Mouse (Mus musculus) T-helper 2 cell (primary cell): ENCODE data around the gene Donson.
"Not testable (repeated sequence)": the region's sequence is repeated elsewhere in the genome, so short reads cannot be mapped to it uniquely, and the experiment has no call there.

ENCODE experiments used
- in situ Hi-C: fragments of 300-600 bp; cut with MboI, MseI; formaldehyde crosslinking; loops from one replicate; pipeline ENCODE4 v1.15.1; 2025; ENCODE audit warnings: high pct_unique_total_duplicates

The Donson gene

GRCm38 (mm10) chr16:91645420-91645819 lies 43.1 kb downstream of the Donson start:
- in situ Hi-C loops = not testable (repeated sequence)

- in situ Hi-C loops = no loop called here
Observed at GRCm38 (mm10) chr16:91644901-91645300, 43.7 kb downstream of the Donson start.

DNA sequence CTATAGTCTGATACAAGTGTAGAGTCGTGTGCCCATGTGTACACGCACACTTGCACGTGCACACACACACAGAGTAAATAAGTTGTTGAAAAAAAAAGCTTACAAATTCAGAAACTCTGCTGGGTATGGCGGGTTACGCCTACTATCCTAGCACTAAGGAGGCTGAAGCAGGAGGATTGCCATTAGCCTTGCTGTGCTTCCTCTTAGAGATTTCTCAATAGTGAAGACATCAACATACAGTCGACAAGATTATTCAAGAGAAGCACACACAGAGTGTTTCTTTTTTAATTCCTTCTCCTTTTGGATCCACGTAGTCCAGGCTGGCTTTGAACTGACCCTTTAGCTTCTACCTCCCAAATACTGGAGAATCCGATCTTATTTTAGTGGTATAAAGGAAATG lies 48.4 kb downstream of the Donson start:
- in situ Hi-C loops = no loop called here

- in situ Hi-C loops = no loop called here
Observed at GRCm38 (mm10) chr16:91639636-91640035, 48.9 kb downstream of the Donson start.

DNA sequence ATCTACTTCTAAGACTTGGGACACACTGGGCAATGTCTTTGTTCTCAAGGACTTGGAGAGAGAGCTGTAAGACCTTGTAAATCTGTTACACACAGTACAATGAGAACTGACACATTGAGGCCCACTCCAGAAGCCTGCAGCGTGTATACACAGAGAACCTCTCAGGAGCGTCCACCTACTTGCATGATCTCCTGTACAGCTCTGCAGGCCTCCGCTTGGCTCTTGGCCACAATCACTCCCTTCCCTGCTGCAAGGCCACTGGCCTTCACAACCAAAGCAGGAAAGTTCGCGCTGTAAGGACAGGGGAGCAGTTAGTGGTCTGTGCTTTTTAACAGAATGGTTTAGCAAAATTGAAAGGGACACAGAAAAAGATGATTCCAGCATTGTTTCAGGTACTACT lies 49.4 kb downstream of the Donson start:
- in situ Hi-C loops = no loop called here

GRCm38 (mm10) chr16:91633641-91634040 lies 54.9 kb downstream of the Donson start:
- in situ Hi-C loops = loop anchor here (5.0 kb wide), 1 partner anchor 39 kb away; no protein-coding TSS in a partner anchor

DNA sequence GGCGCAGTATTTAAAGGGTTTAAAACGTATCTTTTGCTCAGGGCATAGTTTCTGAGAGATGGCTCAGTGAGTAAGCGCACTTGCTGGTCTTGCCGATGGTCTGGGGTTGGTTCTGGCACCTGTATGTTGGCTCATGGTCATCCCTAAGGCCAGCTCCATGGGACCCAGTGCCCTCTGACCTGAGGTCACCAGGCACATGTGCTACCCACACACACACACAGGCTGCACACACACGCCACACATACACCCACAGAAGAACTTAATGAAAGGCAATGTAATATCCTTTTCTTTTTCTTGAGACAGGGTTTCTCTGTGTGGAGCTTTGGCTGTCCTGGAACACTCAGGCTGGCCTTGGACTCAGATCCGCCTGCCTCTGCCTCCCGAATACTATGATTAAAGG lies 55.6 kb downstream of the Donson start:
- in situ Hi-C loops = loop anchor here (5.0 kb wide), 1 partner anchor 39 kb away; no protein-coding TSS in a partner anchor

- in situ Hi-C loops = loop anchor here (5.0 kb wide), 1 partner anchor 40 kb away; no protein-coding TSS in a partner anchor
Observed at GRCm38 (mm10) chr16:91632439-91632838, 56.1 kb downstream of the Donson start.

- in situ Hi-C loops = loop anchor here (5.0 kb wide), 1 partner anchor 42 kb away; no protein-coding TSS in a partner anchor
Observed at GRCm38 (mm10) chr16:91630584-91630983, 58.0 kb downstream of the Donson start.

DNA sequence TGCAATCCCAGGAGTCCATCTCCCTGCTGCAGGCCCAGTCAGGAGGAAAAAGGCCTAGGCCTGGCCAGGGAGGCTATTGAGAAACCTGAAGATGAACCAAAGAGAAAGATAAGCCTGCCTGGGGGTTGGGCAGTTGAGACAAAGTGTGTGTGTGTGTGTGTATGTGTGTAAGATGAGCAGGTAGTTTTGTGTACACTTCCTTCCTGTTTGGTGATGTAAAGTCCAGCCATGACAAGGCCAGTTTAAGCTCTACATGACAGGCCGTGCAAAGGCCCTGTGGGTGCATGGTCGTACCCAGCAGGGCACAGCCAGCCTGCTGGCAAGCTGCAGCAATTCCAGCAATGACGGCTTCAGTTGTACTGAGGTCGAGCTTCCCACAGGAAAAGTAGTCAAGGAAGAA lies 58.8 kb downstream of the Donson start:
- in situ Hi-C loops = loop anchor here (5.0 to 10.0 kb wide), 2 partner anchors 43 to 595 kb away; no protein-coding TSS in a partner anchor

DNA sequence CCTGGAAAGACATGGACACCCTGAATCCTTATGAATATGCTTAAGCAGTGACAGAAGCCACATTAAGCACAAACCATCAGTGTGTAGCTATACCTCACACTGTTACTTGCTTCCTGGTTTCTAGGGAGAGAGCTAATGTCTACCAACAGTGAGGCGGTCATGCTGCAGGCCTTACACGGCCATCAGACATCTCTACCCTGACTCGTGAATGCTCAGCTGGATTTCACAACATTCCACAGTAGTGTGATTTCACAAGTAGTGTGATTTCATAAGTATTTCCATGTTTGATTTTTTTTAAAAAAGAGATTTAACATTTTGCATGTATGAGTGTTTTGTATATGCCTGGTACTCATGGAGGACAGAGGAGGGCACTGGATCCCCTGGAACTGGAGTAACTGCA lies 59.9 kb downstream of the Donson start:
- in situ Hi-C loops = loop anchor here (10.0 kb wide), 1 partner anchor 594 kb away; no protein-coding TSS in a partner anchor

GRCm38 (mm10) chr16:91627831-91628230 lies 60.7 kb downstream of the Donson start:
- in situ Hi-C loops = loop anchor here (10.0 kb wide), 1 partner anchor 593 kb away; no protein-coding TSS in a partner anchor
